Mouse (Mus musculus) hindbrain, embryonic 14.5 days (tissue): ENCODE measurements at regions not wholly inside any gene's neighbourhood (a gene's known extent, or its start where the extent isn't known, plus 50 kb on each side); places are given as distances from the start of the nearest gene placed in this dataset.

Experiments used
- ATAC-seq: fragments of 200-750 bp; cut with Nextera tagmentation; 2 replicates; pipeline ENCODE4 v1.8.0; 2017; ENCODE audit warnings: moderate number of reproducible peaks, mild to moderate bottlenecking, moderate TSS enrichment, moderate library complexity; ENCODE audit not compliant: low FRiP score
- DNase-seq: peaks from one replicate; pipeline ENCODE4 v3.0.0-alpha.2; 2015; ENCODE audit warnings: low spot score
- H3K27ac ChIP-seq: fragments of 300-500 bp; sonication (generic); 2 replicates; pipeline ENCODE4 v1.5.1; 2014; ENCODE audit warnings: mild to moderate bottlenecking, moderate library complexity
- H3K27me3 ChIP-seq: fragments of 300-500 bp; sonication (generic); 2 replicates; pipeline ENCODE4 v1.6.1; 2014; ENCODE audit warnings: mild to moderate bottlenecking, low read length, mixed read lengths; ENCODE audit not compliant: control insufficient read depth, insufficient read depth
- H3K36me3 ChIP-seq: fragments of 300-500 bp; sonication (generic); replicated peaks from 2 replicates; pipeline ENCODE4 v1.6.1; 2014; ENCODE audit not compliant: control insufficient read depth, insufficient read depth
- H3K4me1 ChIP-seq: fragments of 300-500 bp; sonication (generic); replicated peaks from 2 replicates; pipeline ENCODE4 v1.6.1; 2014; ENCODE audit warnings: antibody characterized with exemption, low read length, mixed read lengths; ENCODE audit not compliant: control insufficient read depth, insufficient read depth
- H3K4me2 ChIP-seq: fragments of 300-500 bp; sonication (generic); replicated peaks from 2 replicates; pipeline ENCODE4 v1.6.1; 2014; ENCODE audit warnings: mild to moderate bottlenecking, moderate library complexity
- H3K4me3 ChIP-seq: fragments of 300-500 bp; sonication (generic); replicated peaks from 2 replicates; pipeline ENCODE4 v1.5.1; 2014; ENCODE audit warnings: mild to moderate bottlenecking, low read length
- H3K9ac ChIP-seq: fragments of 300-500 bp; sonication (generic); 2 replicates; pipeline ENCODE4 v1.6.1; 2014
- H3K9me3 ChIP-seq: fragments of 300-500 bp; sonication (generic); 2 replicates; pipeline ENCODE4 v1.6.1; 2016; ENCODE audit warnings: low read length; ENCODE audit not compliant: control insufficient read depth
- WGBS: fragments of 180-500 bp; shearing (Covaris S2); extraction: QIAGEN DNeasy Blood & Tissue Kit; methylation state at CpG from one replicate; pipeline ENCODE4 v1.1.7; 2014; 5-methylcytosine and 5-hydroxymethylcytosine counted together

DNA sequence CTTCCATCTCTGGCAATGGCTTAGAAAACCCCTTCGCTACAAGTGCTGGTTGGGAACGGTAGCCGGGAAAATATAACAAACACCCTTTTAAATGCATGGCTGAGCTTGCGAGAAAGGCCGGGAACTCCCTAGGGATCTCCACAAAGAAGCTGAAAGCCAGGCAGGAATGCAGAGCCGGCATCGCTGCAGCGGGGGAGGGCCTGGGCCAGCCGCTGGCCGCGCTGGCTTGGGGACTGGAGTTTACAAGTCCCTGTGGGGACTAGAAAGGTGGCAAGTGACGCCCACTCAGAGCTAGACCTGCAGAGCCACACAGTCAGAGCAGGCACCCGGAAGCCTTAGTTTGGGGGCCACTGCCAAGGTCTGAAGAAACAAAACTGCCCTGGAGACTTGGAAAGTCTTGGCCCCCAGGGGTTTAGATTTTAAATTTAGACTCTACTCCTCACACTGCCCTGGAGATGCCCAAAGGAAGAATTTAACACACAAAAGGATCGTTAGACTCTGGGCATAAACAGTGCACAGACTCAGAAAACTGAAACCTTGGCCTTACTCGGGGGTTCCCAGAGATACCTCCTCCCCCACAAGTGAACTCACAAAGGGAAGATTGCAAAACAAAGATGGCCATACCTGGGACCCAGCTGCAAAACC, 59.4 kb downstream of the 1700001O22Rik start:
- Histone ChIP-seq H3K27me3 (no peaks in the 10 kb centered on the region), H3K4me3 (no peak overlapping the region), H3K4me2 (peak overlapping the region; percentile 34), H3K9ac (peak overlapping the region; percentile 52), H3K4me1 (peaks cover 19% of the 10 kb centered on the region), H3K9me3 (no peaks in the 10 kb centered on the region), H3K36me3 (no peaks in the 10 kb centered on the region), H3K27ac (peak overlapping the region; percentile 85)
- peak; percentile 73 for DNase-seq
- peak; percentile 64; the same call in 1 of the 2 replicates for ATAC-seq
- 4% methylated on average over 15 of the region's 15 CpGs for WGBS

DNA sequence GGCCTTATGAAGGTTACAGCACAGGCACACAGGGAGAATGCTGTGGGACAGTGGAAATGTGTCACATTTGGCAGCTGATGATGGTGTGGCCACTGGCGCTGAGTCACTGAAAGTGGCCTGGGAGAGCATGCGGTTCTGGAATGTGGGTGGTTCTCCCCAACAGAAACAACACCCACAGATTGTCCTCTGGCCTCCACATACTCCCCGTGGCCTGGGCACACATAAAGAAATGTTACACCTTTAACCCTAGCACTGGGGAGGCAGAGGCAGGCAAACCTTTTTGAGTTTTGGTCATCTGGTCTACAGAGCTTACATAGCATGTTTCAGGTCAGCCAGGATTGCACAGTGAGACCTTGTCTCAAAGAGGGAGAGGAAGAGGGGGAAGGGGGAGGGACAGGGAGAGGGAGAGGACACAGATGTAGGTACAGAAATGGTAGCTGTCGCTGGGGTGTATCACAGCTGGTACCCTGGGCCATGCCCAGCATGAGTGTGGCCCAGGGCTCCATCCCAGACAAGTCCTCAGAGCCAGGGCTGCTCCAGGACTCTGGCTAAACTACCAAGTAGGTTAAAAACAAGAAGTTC, 60.1 kb downstream of the 1700001O22Rik start:
- DNase-seq (no peak), ATAC-seq (peak; percentile 43; the same call in 1 of the 2 replicates)
- H3K4me1 ChIP-seq = peaks cover 22% of the 10 kb centered on the region
- no peaks in the 10 kb centered on the region for H3K36me3 ChIP-seq
- no peaks in the 10 kb centered on the region for H3K27me3 ChIP-seq
- H3K4me3 ChIP-seq = no peak overlapping the region
- H3K27ac ChIP-seq = peak overlapping the region; percentile 85
- no peaks in the 10 kb centered on the region for H3K9me3 ChIP-seq
- 25% methylated on average over 4 of the region's 4 CpGs for WGBS
- H3K4me2 ChIP-seq = peak overlapping the region; percentile 34; the same call in 1 of the 2 replicates
- H3K9ac ChIP-seq = peak overlapping the region; percentile 52

DNA sequence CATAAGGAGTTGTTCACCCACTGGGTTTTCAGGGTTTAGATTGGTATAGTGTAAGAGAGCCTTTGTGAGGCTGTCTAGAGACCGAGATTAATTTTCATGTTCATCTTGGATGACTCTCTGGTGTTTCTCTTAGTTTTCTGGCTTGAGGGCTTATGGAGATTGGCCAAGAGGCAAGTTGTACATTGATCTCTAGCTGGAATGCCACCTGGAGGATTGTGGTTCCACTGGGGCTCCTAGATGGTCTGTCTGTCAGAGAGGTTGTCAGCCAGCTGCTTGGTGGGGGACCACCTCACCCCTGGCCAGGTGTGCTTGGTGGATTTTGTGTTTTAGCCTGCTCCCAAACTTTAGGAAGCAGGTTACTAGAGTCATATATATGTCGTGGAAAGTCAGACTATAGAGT, 62.0 kb downstream of the 1700001O22Rik start:
- Histone ChIP-seq H3K4me1 (peaks cover 40% of the 10 kb centered on the region), H3K4me3 (no peak overlapping the region)

DNA sequence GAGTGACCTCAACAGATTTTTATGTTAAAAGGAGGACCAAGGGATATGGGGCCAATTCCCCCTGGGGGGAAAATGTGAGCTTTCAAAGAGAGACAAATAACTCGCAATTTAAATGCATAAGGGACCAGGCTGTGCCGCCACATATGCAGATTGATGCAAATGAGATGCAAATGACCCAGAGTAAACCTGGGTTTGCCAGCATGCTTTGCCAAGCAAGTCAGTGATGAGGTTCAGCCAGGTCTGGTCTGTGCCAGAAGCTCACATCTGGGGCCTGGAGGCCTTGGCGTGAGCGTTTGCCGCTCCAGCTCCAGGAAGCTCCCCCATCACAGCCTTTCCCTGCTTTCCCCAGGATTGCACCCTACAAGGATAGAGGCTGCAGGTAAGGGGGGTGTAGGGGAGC, 65.7 kb downstream of the 1700001O22Rik start:
- Histone ChIP-seq H3K36me3 (no peaks in the 10 kb centered on the region), H3K4me1 (peaks cover 28% of the 10 kb centered on the region), H3K9ac (no peak overlapping the region), H3K4me3 (no peak overlapping the region), H3K4me2 (no peak overlapping the region), H3K27ac (peak overlapping the region; percentile 72), H3K27me3 (no peaks in the 10 kb centered on the region), H3K9me3 (no peaks in the 10 kb centered on the region)
- DNase-seq (no peak), ATAC-seq (peak; percentile 59; the same call in 1 of the 2 replicates)
- 35% methylated on average over 5 of the region's 5 CpGs for WGBS

More for the DNA sequence above, 62.0 kb downstream of the 1700001O22Rik start:
- Histone ChIP-seq H3K4me2 (no peak overlapping the region), H3K9me3 (no peaks in the 10 kb centered on the region), H3K36me3 (no peaks in the 10 kb centered on the region), H3K9ac (no peak overlapping the region), H3K27ac (no peak overlapping the region), H3K27me3 (no peaks in the 10 kb centered on the region)
- 89% methylated on average over 2 of the region's 2 CpGs for WGBS
- no peak for ATAC-seq
- no peak for DNase-seq

DNA sequence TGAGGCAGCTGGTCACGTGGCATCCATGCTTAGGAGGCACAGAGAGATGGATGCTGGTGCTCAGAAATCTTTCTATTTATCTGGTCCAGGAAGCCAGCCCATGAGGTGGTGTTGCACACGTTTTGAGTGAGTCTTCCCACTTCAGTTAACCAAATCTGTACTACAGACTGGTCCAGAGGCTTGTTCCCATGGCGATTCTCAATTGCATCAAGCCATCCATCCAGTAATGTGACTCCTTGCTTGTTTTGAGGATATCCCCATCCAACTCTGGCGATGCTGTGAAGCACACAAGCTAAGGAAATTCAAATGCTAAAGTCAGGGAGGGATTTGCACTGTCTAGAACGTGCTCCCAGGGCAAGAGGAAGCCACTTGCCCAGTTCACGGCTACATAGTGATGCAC, 66.8 kb downstream of the 1700001O22Rik start:
- Histone ChIP-seq H3K27me3 (no peaks in the 10 kb centered on the region), H3K27ac (peak overlapping the region; percentile 72), H3K36me3 (no peaks in the 10 kb centered on the region), H3K4me3 (no peak overlapping the region), H3K9ac (no peak overlapping the region), H3K4me2 (no peak overlapping the region), H3K4me1 (peaks cover 28% of the 10 kb centered on the region), H3K9me3 (0 out of 2 replicates have a peak, but pooled peaks cover 3% of the 10 kb centered on the region)
- ATAC-seq = no peak
- 45% methylated on average over 6 of the region's 6 CpGs for WGBS
- no peak for DNase-seq

DNA sequence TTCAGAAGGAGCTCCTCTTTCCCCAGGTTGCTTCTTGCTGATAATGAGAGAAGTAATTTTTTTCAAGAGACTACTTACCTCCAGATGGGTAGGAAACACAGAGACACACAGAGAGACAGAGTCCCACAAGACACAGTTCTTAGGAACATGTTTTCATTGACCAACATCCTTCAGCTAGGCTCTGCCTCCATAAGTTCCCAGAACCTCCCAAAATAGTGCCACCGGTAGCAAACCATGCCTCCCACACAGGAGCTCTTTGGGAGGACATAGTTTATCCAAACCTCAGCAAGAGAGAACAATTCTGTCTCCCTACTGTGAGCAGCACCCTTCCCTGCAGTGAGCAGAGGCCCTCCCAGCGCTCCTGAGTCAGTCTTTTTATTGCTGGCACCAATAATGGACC, 67.2 kb downstream of the 1700001O22Rik start:
- 44% methylated on average over 2 of the region's 2 CpGs for WGBS
- Histone ChIP-seq H3K9me3 (0 out of 2 replicates have a peak, but pooled peaks cover 3% of the 10 kb centered on the region), H3K9ac (no peak overlapping the region), H3K36me3 (no peaks in the 10 kb centered on the region), H3K27me3 (no peaks in the 10 kb centered on the region), H3K4me1 (peaks cover 28% of the 10 kb centered on the region), H3K4me3 (no peak overlapping the region), H3K27ac (no peak overlapping the region), H3K4me2 (no peak overlapping the region)
- ATAC-seq (no peak), DNase-seq (no peak)

DNA sequence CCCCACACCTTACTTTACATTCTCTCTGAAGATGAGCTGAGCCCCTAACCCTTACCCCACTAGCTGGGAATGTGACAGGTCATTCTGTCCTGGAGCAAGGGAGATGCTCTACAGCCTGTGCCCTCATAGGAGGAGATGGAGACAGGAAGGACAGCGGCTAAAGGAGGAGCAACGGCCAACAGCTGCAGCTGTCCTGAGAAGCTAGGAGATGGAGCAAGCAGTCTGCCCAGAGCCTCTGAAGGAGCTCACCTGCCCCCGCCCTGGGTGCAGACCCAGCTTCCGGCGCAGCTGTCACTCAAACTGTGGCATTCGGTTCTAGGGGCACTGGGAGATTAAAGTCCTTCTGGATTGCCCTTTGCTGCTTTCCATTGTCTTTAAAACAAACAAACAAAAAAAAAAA, 69.6 kb downstream of the 1700001O22Rik start:
- H3K4me2 ChIP-seq = no peak overlapping the region
- no peak overlapping the region for H3K27ac ChIP-seq
- no peak overlapping the region for H3K9ac ChIP-seq
- DNase-seq (no peak), ATAC-seq (no peak)
- no peak overlapping the region for H3K4me3 ChIP-seq
- peaks cover 28% of the 10 kb centered on the region for H3K4me1 ChIP-seq
- H3K9me3 ChIP-seq = 0 out of 2 replicates have a peak, but pooled peaks cover 3% of the 10 kb centered on the region
- WGBS = 29% methylated on average over 6 of the region's 6 CpGs
- no peaks in the 10 kb centered on the region for H3K27me3 ChIP-seq
- H3K36me3 ChIP-seq = no peaks in the 10 kb centered on the region

DNA sequence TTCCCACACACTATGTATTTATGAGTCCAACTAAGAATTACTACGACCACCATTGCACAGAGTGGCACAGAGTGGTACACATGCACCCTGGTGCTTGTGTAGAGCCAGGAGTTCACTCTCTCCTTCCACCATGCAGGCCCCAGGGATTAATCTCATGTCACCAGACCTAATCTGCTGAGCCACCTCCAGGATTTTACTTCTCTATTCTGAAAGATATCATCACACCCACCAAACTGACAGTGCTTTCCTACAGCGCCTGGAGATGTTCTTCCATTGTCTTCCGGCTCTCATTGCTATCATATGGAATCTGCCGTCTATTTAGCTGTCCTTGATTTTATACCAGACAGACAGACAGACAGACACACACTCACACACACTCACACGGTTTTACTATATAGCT, 71.6 kb downstream of the 1700001O22Rik start:
- Histone ChIP-seq H3K4me1 (peaks cover 10% of the 10 kb centered on the region; the same call in 1 of the 2 replicates), H3K4me2 (no peak overlapping the region), H3K9ac (no peak overlapping the region), H3K27me3 (no peaks in the 10 kb centered on the region), H3K9me3 (0 out of 2 replicates have a peak, but pooled peaks cover 3% of the 10 kb centered on the region), H3K36me3 (no peaks in the 10 kb centered on the region), H3K4me3 (no peak overlapping the region), H3K27ac (no peak overlapping the region)
- DNase-seq (no peak), ATAC-seq (no peak)
- WGBS = 92% methylated on average over 5 of the region's 5 CpGs

DNA sequence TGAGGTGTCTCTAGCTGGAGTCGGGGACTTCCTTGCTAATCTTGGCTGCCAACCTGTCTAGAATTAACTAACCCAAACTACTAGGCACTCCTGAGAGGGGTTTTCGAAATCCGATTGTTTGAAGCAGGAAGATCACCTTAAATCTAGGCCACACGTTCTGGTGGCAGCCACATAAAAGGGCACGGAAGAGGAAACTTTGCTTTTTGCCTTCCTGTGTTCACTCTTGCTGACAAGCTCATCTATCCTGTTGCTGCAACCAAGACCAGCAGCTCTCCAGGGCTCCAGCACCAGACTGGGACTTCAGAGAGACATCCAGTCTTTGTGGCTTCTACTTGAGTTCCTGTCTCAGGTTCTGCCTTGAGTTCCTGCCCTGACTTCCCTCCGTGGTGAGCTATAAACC, 75.5 kb downstream of the 1700001O22Rik start:
- Histone ChIP-seq H3K4me1 (peaks cover 32% of the 10 kb centered on the region), H3K27ac (no peak overlapping the region), H3K9ac (no peak overlapping the region), H3K4me3 (no peak overlapping the region), H3K9me3 (0 out of 2 replicates have a peak, but pooled peaks cover 3% of the 10 kb centered on the region), H3K27me3 (no peaks in the 10 kb centered on the region), H3K4me2 (no peak overlapping the region), H3K36me3 (no peaks in the 10 kb centered on the region)
- 94% methylated on average over 6 of the region's 6 CpGs for WGBS
- DNase-seq (no peak), ATAC-seq (no peak)
